Mouse (Mus musculus): ENCODE results near the gene Trat1. TPM values are rescaled to one million over a fixed set of nuclear protein-coding genes. Genes with fewer than 3 reads are reported as not detected.

The Trat1 gene
- polyA plus RNA-seq (2014; fragmentation: Illumina TruSeq; extraction: RNeasy Lipid Tissue Mini Kit (QIAGEN cat#74804); ENCODE audit: low read depth, low replicate concordance), result not detected

GRCm38 (mm10) chr16:48771971-48772445 is at the start of gene Trat1:
Gene Trat1 (minus strand): TSS chr16:48772021.

GRCm38 (mm10) chr16:48816695-48817094 is 44.9 kb upstream of the Trat1 start, which contains the start of gene Retnlb:
Gene Retnlb (plus strand): TSS chr16:48816856.

Other genes with a start within 250 kb of the Trat1 start
- not detected for gene Retnlb, start 44.8 kb upstream of the Trat1 start, polyA plus RNA-seq (2014; fragmentation: Illumina TruSeq; extraction: RNeasy Lipid Tissue Mini Kit (QIAGEN cat#74804); ENCODE audit: low read depth, low replicate concordance)
- 1.1 TPM for gene Retnla, start 70.5 kb upstream of the Trat1 start, polyA plus RNA-seq (2014; fragmentation: Illumina TruSeq; extraction: RNeasy Lipid Tissue Mini Kit (QIAGEN cat#74804); ENCODE audit: low read depth, low replicate concordance)
- gene Retnlg, start 100.6 kb upstream of the Trat1 start, polyA plus RNA-seq (2014; fragmentation: Illumina TruSeq; extraction: RNeasy Lipid Tissue Mini Kit (QIAGEN cat#74804); ENCODE audit: low read depth, low replicate concordance), result not detected
- 3.5 TPM for gene Dzip3, start 222.1 kb upstream of the Trat1 start, polyA plus RNA-seq (2014; fragmentation: Illumina TruSeq; extraction: RNeasy Lipid Tissue Mini Kit (QIAGEN cat#74804); ENCODE audit: low read depth, low replicate concordance)
- gene Cip2a, start 222.2 kb upstream of the Trat1 start, polyA plus RNA-seq (2014; fragmentation: Illumina TruSeq; extraction: RNeasy Lipid Tissue Mini Kit (QIAGEN cat#74804); ENCODE audit: low read depth, low replicate concordance), result 1.9 TPM

All from liver, adult 10 weeks (tissue).